Mouse (Mus musculus): ENCODE results near the gene Piga.

Piga gene

DNA sequence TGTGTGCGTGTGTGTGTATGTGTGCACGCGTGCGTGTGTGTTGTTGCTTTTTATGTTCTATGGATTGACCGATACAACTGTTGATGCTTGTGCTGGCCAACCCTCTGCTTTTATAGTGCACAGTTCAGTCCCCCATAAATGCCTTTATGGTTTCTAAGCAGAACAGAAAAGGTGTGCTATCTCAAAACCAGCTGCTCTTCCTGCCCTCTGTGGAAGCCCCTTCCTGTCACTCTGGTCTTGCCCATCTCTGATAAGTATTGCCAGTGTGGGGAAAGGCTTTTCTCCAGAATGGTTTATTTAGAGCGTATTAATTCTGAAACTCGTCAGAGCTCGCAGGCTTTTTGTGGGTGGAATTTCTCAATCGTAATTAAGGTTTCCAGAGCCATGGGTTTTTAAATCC, 13.1 kb downstream of the Piga start:
- DNase-seq (ENCODE audit: low read depth, low spot score): no peak

DNA sequence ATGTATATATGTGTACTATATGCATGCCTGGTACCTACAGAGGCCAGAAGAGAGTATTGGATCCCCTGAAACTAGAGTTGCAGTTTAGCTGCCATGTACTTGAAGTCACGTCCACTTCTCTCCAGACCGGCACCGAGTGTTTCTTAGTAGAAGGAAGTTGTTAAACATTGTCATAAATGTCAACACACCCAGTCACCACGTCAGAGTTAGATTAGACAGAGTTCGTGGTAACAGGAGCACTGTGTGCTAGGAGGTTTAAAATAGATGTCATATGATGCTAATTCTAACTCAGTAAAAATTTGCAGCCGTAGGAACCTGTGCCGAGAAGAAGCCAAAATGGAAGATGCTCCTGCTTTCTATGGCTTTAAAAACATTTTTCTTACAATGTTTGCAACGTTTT, 17.1 kb downstream of the Piga start, which contains the start of gene Asb11:
TSS of gene Asb11 (plus strand) at position 286 of the 400 bp plus-strand sequence.
- DNase-seq (ENCODE audit: low read depth, low spot score): no peak

DNA sequence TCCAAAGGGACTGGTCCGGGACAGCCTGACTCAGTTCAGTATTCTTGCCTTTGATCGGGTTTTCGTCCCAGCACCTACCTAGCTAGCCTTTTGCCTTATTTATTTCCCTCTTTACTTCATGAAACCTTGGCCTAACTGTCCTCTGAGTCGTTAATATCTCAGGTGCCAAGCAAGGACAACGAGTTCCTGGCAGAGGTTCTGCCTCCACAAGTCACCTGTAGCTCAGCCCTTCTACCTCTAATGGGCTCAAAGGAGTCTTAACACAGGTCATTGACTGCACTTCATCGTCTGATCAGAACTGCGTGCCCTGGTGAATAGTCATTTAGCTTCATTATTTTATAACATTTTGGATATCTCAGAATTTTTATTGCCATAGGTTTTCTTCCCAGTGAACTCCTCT, 19.9 kb downstream of the Piga start:
- no peak for DNase-seq (ENCODE audit: low read depth, low spot score)

DNA sequence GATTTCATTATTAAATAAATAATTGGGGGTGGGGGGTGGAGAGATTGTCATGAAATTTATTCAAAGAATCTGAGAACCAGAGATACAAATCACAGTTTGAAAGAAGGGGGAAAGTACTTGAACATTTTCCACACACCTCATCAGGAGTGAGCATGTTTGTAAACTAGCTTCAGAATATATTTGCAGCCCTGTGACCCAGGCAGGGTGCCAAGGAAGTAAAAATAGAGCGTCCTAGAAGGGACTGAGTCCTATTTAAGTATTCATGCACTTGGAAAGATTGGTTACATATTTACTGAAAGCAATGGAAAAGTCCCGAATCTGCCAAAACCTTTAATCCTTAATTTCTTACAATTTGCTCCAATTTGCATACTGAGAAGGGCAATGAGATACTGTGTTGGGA, 20.6 kb downstream of the Piga start:
- DNase-seq (ENCODE audit: low read depth, low spot score): no peak

DNA sequence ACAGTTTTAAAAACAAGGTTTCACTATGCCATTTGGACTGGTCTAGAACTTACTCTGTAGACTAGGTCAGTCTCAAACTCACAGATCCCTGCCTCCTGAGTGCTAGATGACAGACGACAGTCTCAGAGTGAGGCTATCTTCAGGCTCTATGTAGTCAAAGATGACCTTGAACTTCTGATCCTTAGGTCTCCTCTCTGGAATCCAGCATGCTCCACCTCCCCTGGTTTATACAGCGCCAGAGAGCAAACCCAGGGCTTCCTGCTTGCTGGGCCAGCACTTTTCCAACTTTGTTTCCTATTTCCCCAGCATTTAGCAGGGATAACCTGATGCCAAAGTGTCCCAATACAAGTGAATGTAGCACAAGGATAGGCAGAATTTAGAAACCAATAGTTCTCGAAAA, 21.1 kb downstream of the Piga start:
- peak; percentile 9 for DNase-seq (ENCODE audit: low read depth, low spot score)

DNA sequence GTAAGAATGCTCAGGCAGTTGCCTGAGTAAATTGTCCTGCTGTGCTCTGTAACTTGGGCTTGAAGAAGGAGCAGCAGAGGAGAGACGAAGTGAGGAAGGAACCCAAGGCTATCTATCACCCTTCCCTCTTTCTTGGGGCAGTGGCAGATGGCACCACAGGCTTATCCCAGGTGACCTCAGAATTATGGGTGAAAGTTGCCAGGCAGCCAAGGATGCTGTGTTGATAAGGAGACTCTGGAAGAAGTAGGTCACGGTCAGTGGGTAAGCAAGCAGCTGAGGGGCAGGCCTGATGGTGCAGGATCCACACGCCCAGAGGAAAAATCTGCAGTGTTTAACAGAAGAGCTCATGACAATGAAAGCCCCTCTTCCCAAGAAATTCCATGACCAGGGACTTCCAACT, 21.7 kb downstream of the Piga start:
- no peak for DNase-seq (ENCODE audit: low read depth, low spot score)

DNA sequence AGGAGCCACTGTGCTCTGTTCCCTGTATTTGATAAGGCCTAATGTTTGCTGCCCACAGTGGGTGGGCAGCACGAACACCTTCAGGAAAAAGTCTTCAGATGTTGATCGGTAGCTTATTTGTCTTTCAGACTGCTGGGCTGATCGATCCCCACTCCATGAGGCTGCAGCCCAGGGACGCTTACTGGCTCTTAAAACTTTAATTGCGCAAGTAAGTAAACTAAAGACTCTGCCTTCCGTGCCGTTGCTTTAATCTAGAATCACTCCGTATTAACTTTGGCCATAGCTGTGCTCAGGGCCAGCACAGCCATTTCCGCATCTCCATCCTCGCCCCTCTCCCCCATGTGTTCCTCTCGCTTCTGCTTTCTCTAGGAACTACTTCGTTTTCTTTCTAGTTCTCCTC, 26.0 kb downstream of the Piga start:
- no peak for DNase-seq (ENCODE audit: low read depth, low spot score)

DNA sequence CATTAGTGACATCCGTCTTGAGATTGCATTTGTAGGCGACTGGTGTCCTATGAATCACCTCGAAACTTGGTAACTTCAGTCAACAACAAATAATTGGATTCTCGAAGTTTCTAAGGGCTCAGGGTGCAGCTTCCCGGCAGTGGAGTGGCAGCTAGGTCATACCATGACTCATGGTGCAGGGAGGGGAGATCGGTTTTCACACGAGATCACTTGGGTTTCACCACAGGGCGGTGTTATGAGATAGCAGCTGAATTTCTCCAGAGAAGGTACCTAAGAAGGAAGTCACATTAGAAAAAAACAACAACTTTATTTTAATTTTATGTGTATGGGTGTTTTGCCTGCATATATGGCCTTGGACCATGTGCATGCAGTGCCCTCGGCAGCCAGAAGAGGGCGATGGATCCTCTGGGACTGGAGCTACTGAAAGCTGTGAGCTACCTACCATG, 26.5 kb downstream of the Piga start:
- DNase-seq (ENCODE audit: low read depth, low spot score): peak; percentile 60

DNA sequence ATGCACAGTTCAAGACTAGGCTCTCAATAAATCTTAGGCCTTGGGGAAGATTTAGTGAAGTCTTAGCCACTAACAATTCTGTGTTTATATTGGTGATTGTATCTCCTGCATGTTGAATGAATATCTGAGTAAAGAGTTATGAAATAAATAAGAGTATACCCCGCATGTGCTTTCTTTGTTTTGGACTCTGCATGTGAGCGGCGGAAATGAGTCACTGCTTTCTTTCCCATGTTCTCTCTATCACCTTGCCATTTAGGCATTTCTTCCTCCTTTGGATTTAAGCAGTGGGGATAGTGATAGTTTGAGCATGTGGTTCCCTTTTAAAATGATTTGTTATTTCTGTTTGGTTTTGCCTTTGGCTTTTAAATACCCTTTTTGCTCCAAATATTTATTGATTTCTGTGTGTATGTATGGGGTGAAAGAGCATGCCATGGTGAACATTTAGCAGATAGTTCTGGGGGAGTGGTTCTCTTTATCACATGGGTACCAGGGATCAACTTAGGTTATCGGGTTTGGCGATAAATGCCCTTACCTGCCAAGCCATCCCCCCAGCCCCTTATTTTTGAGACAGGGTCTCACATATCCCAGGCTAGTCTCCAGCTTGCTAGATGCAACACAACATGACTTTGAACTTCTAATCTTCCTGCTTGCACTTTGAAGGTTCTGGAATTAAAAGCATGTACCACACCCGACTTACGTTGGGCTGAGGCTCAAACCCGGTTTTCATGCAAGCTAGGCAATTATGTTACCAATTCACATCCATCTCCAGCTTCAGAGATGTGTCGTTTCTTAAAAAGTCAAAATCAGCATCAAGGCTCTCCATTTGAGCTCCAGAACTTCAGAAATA, 27.5 kb downstream of the Piga start:
- no peak for DNase-seq (ENCODE audit: low read depth, low spot score)

DNA sequence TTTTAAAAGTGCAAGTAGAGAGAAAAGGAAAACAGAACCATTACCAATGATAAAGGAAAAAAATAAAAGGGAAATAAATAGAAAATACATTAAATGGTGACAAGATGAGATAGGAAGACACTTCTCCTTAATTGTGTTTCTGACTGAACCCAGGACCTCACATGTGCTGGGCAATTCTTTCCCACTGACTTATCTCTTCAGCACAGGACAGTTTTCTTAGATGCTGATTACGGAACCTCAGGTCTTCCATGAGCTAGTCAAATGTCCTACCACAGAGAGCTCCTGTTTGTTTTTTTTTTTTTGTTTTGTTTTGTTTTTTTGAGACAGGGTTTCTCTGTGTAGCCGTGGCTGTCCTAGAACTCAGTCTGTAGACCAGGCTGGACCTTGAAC, 28.1 kb downstream of the Piga start:
- no peak for DNase-seq (ENCODE audit: low read depth, low spot score)

DNA sequence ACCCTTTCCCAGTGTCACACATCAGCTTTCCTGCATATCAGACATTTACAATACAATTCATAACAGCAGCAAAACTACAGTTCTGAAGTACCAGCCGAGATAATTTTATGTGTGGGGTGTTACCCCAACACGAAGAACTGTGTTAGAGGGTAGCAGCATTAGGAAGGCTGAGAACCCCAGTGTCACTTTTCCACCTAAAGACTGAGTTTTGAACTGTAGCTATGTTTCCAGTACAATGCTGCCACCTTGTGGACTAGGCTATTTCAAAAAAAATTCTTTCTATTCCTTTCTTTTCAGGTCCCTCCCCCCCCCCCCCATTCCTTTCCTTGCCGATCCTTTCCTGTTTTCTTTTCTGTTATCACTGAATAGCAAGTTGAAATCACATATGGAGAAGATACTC, 29.6 kb downstream of the Piga start:
- peak; percentile 42 for DNase-seq (ENCODE audit: low read depth, low spot score)

DNA sequence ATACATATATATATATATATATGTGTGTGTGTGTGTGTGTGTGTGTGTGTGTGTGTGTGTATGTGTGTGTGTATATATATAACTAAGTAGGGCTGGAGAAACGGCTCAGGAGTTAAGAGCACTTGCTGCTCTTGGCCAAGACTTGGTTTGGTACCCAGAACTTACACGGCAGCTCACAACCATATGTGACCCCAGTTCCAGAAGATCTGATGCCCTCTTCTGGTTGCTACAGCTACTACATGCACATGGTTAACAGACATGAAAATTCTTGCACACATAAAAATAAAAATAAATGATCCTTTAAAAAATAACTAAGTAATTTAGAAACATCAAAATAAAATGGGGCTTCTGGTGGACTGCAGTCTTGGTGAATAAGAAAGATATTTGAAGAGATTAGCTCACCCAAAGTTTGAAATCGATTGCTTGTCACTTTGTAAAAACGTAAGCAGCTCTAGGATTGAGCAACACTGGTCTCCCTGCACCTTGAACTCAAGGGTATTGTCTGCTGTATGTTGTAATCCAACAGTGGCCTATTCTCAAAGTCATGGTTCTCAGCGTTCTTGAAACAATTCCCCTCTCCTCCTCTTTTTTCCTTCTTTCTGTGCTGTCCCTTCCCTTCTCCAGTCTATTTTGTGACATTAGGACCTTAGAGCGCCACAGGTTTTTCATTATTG, 39.8 kb downstream of the Piga start:
- DNase-seq (ENCODE audit: low read depth, low spot score): peak; percentile 8

Measured in R1 (cell line).